Mouse (Mus musculus) brain, adult 10 weeks (tissue): ENCODE results near the gene Akr1d1. TPM values are rescaled to one million over a fixed set of nuclear protein-coding genes. Genes with fewer than 3 reads are reported as not detected.

Experiments used
- polyA plus RNA-seq: library from polyadenylated mRNA; stranded (reverse); fragments of 350-450 nt; fragmentation: Illumina TruSeq; extraction: RNeasy Lipid Tissue Mini Kit (QIAGEN cat#74804); gene quantifications from one replicate; pipeline ENCODE4 v1.2.3, GENCODE M21; 2015; ENCODE audit warnings: low read depth, low replicate concordance

The Akr1d1 gene
- polyA plus RNA-seq = not detected

DNA sequence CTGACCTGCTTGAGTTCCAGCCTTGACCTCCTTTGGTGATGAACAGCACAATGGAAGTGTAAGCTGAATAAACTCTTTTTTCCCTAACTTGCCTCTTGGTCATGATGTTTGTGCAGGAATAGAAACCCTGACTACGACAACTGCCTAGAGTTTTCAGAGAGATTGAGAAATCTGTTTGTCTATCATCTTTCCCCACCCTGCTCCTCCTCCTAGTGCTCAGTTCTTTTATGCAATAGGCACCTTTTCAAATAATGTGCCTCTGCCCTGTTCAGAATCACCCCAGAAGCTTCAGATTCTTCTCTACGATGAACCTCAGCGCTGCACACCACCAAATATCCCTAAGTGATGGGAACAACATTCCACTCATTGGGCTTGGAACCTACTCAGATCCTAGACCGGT lies at the start of gene Akr1d1:
Akr1d1 (plus strand) TSS at position 234 of the 400 bp plus-strand sequence.

Other genes starting within 250 kb of the Akr1d1 start
- gene Dgki, start 230.0 kb upstream of the Akr1d1 start, polyA plus RNA-seq = 22.6 TPM
- 5.5 TPM for gene Creb3l2, start 88.0 kb upstream of the Akr1d1 start, polyA plus RNA-seq